Mouse (Mus musculus): ENCODE results near the gene Syne1. TPM values are rescaled to one million over a fixed set of nuclear protein-coding genes. Genes with fewer than 3 reads are reported as not detected.

The Syne1 gene
- total RNA-seq, 2 experiments from 2014 or later = 30.1 to 36.5 TPM

DNA sequence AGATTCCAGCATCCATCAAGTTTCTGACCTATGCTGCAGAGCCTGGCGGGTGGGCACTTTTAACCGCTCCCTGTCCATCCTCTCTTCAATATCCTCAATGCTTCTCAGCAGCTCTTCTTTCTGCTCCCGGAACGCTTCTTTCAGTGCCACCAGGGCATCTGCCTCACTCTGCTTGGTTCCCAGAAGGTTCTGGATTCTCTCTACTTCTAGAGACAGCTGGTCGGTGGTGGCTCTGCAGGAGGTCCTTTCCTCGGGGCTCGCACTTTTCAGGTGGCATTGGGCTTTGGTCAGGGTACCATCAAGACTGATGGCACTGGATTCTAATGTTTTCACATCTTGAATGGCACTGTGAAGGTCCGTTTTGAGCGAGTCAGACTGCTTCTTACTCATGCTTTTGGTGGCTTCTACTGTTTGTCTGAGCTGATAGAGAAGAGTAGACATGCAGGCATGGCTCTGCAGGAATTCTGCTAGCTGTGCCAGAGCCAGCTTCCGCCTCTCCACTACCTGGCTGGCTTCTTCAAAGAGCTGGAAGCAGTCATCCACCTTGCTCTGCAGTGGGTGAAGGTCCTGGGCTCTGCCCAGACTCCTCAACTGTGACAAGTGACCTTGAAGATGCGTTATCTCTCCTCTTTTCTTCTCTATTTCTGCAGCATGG is 227.4 kb downstream of the Syne1 start:
- ATAC-seq (replicated peaks; ENCODE audit: low FRiP score, low TSS enrichment, poor library complexity, severe bottlenecking) = no peak

DNA sequence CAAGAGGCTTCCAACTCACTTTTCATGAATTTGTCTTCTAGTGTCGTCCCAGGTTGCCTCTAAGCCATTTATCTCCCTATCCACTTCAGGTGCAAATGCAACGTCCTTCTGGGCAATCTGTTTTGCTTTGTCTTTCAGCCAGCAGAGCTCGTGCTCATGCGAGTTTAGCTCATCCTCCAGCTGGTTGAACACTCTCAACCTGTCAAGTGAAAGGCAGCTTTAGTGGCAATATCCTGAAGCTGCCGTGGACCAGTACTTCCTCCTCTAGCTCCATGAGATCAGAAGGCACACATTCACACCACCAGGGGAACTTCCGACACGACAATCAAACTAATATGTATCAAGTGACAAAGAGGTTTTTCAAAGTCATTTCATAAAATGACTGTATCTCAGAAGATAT is 228.7 kb downstream of the Syne1 start:
- no peak for ATAC-seq (replicated peaks; ENCODE audit: low FRiP score, low TSS enrichment, poor library complexity, severe bottlenecking)

DNA sequence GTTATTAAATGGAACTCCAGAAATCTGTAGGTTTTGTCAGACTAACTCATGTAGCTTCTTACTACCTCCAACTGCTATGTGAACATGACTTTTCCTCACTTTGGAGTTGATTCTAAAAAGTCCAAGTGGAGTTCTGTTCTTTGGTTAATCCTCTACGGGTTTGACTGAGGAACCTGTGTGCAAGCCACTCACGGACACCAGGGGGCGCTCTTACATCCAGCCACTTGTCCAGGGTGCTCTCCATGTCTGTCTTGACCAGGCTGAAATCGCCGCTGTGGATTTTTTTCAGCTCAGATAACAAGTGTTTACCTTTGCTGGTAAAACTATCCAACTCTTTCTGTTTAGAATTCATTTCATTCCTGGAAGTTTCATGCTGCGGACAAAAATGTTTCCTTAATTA is 233.7 kb downstream of the Syne1 start:
- ATAC-seq (replicated peaks; ENCODE audit: low FRiP score, low TSS enrichment, poor library complexity, severe bottlenecking) = peak; percentile 81; the same call in 1 of the 2 replicates

DNA sequence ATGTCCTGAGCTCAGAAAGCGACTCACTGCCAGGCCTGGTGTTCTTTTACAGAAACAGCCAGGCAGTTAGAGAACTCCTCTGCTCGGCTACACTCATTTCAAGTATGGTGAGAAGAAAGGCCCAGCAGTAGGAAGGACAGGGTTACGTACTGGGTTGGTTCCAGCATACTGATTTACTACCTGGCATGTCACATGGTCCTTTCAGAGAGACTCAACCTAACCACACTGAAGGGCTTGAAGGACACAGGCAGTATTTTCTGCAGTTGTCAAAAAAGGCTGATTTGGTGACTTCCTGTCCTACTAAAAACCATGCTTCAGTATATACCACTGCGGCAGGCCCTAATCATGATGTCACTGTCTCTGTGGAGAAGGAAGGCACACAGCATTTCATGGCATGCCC is 238.8 kb downstream of the Syne1 start:
- no peak for ATAC-seq (replicated peaks; ENCODE audit: low FRiP score, low TSS enrichment, poor library complexity, severe bottlenecking)

DNA sequence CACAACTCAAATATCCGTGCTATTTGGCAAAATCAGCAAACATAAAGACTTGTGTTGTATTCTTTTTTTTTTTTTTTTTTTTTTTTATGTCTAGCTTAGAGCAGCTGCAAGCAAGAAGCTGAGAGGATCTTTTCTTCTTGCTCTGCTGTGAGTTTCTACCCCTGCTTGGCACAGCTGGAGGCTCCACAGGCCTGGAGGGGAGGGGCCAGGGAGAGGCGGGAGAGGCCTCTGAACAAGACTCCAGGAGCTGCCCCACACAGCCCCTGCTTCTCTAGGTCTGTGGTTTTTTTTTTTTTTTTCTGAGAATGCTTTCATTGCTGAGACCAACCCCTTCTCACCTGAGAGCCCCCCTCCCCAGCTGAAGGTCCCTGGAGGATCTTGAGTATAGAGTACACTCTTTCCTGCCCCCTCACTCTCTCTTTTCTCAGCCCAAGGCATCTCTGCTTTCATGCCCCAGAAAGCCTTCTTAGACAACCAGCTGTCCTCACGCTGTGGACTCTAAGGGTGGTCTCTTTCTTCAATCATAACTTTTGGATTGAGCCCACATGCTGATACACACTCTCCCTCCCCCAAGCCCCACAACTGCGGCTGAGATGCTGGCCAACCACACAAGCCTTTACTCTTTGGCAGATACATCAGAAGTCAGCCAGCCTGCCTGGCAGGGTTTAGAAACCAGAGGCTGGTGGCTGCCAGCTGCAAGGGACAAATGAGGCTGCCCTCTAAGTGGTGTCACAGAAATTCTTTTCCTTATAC is 241.1 kb downstream of the Syne1 start:
- ATAC-seq (replicated peaks; ENCODE audit: low FRiP score, low TSS enrichment, poor library complexity, severe bottlenecking) = no peak

DNA sequence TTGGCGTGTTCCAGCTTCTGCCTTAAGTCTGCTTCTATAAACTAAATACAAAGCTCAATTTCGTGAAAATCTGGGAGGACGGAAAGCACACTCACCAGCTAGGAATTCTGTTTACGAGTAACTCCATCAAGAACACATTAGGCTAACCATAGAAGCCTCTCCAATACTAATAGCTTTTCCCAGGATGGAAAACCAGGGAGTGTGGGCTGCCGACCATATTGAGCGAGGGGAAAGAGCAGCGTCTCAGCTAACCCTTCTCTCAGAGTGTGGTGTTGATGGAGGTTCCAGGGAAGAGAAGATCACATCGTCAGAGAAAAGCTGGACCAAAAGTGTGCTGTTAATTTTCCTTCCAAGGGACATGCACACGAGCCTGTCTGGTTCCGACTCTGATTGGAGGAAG is 241.9 kb downstream of the Syne1 start:
- no peak for ATAC-seq (replicated peaks; ENCODE audit: low FRiP score, low TSS enrichment, poor library complexity, severe bottlenecking)

DNA sequence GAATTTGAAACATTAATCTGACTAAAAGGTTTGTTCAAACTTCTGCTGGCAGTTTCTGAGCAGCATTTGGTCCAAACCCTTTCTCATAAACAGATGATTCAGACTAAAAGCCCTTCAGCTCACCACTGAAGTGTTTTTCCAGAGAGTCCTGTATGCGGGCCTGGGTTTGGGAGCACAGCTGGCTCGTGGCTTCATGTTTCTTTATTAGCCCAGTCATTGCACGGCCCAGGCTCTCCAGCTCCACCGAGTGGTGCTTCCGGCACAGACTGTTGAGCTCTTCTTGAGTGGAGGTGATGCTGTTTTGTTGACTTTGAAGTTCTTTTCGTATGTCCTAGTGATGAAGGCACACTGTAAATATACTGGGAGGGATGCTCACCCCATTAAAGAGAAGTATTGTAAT is 245.7 kb downstream of the Syne1 start:
- ATAC-seq (replicated peaks; ENCODE audit: low FRiP score, low TSS enrichment, poor library complexity, severe bottlenecking) = 0 out of 2 replicates have a peak, but pooled peaks have one; percentile 52

DNA sequence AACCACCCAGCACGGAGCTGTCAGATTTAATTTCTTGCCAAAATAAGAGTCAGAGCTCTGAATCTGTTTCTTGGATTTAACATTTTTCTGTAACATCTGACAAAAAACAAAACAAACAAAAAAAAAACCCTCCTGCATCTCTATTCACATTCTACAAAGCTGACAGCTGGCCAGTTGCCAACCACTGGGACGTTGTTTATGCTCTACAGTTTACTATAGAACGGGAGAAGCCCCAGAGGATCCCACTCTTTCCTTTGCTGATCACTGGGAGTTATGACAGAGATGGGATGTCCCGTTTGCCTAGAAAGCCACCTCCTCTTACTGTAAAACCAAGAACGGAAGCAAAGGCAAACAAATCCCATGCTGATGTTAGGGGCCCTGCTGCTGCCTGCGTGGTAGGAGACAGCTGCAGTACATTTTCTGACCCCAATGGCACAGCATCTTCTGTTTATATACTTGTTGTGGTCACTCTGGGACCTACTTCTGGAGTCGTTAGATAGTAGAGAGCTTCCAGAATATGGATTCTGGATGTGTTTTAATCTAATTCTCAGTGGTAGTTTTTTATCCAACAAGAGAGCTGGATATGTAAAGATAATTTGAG is 255.9 kb downstream of the Syne1 start:
- no peak for ATAC-seq (replicated peaks; ENCODE audit: low FRiP score, low TSS enrichment, poor library complexity, severe bottlenecking)

DNA sequence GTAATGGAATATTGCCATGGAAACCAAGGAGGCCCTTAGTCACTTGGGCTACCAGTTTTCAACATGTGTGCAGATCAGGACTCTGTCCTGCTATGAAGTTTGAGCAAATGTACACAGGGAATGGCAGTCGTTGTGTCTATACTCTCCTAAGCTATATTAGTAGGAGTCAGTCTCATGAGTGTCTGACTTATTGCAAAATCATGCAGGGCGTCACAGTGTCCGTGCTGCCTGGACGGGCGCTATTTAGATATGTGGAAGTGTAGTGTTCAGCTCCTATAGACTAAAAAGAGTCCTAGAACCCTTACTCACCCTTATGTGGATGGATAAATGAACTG is 261.7 kb downstream of the Syne1 start:
- no peak for ATAC-seq (replicated peaks; ENCODE audit: low FRiP score, low TSS enrichment, poor library complexity, severe bottlenecking)

DNA sequence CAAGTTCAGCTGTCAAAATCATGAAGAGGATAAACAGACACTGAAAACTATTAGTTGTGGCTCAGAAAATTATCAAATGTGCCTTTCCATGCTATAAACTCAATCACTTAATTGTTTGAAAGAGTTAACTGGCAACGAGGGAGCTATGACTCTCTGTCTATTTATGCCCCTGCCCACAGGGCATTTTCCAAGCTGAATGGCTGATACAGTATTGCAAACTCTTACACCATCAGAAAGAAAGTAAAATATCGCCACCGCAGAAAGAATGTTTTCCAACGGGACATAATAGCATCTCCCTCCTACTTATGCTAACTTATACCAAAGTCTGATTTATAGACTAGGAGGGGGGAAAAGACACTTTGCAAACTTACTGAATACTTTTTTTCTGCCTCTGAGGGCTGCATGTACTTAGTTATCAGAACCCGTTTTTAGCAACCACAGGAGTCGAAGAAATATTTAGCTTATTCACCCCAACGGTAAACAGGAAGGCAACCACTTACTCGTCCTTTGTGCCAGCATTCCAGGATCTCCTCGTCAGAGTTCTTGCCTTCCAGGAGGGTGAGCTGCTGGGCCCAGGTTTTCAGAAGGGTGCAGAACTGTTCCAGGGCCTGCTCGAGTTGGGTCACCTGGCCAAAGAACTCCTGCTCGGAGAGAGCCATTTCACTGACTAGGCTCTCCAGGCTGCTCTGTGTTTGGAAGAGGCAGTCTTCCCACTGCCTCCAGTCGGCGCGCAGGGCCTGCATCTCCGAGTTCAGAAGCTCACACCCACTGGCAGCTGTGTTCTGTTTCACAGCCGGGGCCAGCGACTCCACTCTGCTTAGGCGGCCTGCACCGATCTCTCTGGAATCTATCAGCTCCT is 262.3 kb downstream of the Syne1 start:
- no peak for ATAC-seq (replicated peaks; ENCODE audit: low FRiP score, low TSS enrichment, poor library complexity, severe bottlenecking)

DNA sequence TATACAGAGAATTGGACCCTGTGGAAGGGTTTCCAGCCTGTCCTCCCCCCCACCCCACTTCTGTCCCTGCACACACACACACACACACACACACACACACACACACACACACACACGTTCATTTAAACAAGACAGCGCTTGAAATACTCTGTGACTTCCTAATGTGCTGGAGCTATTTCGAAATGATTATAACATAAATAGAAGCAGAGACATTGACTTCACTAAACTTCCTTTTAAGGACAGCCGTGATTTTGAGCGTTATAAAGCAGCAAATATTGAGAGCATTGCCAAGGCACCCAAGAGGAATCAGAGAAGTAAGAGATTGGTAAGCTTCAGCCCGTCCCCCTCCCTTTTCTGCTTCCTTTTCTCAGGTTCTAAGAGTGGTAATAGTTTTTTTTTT is 263.0 kb downstream of the Syne1 start:
- ATAC-seq (replicated peaks; ENCODE audit: low FRiP score, low TSS enrichment, poor library complexity, severe bottlenecking) = no peak

DNA sequence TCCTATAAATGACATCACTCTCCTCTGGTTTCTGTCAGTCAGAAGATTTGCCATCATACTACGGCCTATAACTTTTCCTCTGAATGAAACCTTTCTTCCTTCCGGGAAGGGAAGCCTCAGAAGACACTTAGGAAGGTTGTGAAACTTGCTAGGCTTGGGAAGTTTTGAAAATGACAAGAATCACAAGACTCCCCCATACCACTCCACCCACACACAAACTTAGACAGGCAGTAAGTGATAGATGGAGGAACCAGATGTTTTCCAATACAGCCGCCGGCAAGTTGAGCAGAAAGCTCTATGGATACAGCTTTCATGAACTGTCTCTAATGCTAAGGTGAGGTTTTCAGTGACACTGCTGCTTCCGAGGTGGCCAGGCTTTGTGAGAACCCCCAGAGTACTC is 275.5 kb downstream of the Syne1 start:
- ATAC-seq (replicated peaks; ENCODE audit: low FRiP score, low TSS enrichment, poor library complexity, severe bottlenecking) = no peak

DNA sequence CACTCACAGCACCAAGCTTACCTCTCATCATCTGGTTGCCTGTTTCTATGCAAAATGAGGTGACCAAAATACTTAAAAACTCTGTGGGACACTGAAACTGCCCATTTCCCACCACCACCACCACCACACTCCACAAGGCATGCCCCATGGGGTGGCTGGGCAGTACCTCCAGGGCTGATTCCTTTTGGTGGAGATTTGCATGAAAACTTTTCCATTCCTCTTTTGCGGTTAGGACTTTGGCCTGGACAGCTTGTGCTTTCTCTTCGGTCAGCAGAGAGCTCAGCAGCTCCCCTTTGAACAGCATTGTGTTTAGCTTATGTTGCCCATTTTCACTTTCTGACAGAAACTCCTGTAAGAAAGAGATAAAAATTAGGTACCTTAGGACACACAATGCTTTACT is 280.6 kb downstream of the Syne1 start:
- ATAC-seq (replicated peaks; ENCODE audit: low FRiP score, low TSS enrichment, poor library complexity, severe bottlenecking) = no peak

DNA sequence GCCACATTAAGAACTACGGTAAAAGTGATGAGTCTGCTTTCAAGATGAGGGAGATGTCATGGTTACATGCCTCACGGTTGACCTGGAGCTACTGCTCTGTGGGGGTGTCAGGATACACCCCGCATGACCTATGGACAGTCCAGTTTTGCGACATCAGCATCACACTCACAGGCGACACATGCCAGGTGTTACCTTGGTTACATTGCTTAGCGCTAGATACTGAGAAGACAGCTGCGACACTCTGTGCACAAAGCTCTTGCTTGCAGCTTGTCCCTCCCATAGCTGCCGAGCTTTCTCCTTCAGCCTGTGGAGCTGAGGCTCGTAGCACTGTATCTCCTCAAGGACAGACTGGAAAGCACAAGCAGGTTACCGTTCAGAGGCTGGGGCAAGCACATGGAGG is 286.9 kb downstream of the Syne1 start:
- no peak for ATAC-seq (replicated peaks; ENCODE audit: low FRiP score, low TSS enrichment, poor library complexity, severe bottlenecking)

DNA sequence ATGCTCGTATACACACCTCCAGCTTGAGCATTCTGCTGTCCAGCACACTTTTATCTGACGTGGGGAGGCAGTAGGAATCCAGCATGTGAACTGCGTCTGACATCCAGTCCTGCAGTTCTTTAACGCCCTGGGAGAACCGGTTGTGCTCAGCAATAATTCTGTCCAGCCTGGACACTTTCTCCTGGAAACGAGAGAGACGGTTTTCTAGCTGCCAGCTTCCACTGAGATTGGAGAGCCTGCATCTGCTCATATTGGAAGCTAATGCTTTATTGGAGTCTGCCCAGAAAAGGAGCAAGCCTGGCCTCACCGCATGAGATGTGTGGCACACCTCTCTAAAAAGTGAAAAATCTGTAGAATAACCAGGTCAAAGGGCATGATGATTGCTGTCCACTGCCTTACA is 288.6 kb downstream of the Syne1 start:
- no peak for ATAC-seq (replicated peaks; ENCODE audit: low FRiP score, low TSS enrichment, poor library complexity, severe bottlenecking)

DNA sequence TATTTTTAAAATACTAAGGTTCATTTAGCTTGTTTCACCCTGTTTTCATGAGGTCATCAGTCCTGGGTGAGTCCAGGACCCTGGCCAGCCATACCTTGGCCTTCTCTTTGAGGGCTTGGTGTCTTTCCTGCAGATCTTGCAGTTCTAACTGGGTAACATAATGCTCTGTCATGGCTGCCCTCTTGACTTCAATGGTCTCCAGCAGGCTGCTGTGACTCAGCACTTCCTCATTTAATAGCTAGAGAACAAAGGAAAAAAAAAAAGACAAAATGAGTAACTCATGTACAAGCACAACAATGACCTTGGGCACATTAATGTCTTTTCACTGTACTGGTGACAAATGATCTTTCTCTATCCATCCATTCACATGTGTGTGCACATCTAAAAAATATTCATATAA is 294.6 kb downstream of the Syne1 start:
- no peak for ATAC-seq (replicated peaks; ENCODE audit: low FRiP score, low TSS enrichment, poor library complexity, severe bottlenecking)

DNA sequence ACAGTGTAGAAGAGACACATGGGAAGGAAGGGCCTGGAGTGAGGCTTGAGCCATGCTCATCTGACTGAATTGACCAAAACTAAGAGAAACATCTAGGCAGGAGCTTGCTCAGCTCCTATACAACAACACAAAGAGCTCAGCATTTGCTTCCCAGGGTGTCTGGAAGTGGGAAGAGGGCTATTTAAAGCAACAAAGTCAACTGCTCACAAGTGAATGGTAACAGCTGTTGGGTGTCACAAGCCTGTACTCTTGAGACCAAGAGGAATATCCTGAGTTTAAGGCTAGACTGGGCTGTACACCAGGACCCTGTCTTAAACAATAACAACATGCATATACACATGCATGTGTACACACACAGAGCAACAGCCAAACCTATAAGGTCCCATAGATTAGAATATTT is 297.5 kb downstream of the Syne1 start:
- ATAC-seq (replicated peaks; ENCODE audit: low FRiP score, low TSS enrichment, poor library complexity, severe bottlenecking) = no peak

DNA sequence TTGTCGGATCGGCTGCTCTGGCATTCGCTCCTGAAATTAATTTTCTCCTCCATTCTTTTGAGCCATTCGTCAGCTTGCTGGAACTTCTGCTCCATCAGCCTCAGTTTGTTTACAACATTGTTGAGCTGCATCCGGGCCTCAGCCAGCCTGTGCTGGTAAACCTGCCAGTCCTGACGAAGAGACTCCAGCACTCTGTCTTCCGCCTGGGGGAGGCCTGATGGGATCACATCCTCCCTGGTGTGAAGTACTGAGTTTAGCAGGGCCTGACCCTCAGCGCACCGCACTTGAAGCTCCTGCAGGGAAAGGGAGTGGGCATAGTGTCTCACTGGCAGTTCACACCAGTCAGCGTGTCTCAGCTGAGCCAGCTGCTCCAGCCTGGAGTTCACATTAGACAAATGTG is 300.6 kb downstream of the Syne1 start:
- ATAC-seq (replicated peaks; ENCODE audit: low FRiP score, low TSS enrichment, poor library complexity, severe bottlenecking) = no peak

DNA sequence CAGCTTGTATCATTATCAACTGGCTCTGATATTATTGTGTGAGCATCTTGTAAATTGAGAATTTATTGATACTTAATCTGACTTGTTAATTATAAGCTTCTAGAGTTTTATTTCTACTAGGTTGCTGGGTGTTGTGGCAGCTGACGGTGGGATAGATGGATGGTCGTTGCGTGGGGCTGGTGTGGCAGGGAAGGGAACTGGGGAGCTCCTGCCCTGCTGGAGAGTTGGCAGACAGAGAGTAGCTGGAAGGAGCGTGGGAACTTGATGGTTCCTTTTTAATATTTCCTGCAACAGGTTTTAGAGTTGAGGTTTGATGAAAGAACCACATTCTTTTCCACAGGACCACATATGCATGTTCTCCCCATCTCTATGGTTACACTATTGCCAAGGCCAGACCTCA is 311.6 kb downstream of the Syne1 start:
- no peak for ATAC-seq (replicated peaks; ENCODE audit: low FRiP score, low TSS enrichment, poor library complexity, severe bottlenecking)

DNA sequence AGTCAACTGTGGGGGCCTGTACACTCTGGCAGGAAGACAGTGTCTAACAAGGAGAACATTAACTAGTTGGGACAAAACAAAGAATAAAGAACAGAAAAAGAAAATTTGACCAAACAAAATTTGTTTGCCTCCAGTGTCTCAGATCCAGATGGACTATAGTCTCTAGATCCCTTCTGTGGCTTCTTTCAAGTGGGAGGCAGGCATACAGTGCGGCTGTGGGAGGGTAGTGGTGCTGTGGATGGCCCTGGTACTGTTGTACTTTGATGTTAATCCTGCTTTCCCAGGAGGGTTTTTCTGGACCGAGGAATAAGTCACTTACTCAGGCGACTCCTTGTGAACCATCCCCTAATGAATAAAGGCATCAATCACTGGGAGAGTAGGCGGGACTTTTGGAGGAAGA is 314.4 kb downstream of the Syne1 start:
- no peak for ATAC-seq (replicated peaks; ENCODE audit: low FRiP score, low TSS enrichment, poor library complexity, severe bottlenecking)
